Mouse (Mus musculus) retina, postnatal 1 day (tissue): ENCODE data around the gene Eci3.

ENCODE experiments used
- DNase-seq: peaks from one replicate; pipeline ENCODE4 v3.0.0-alpha.2; 2012

The Eci3 gene

GRCm38 (mm10) chr13:34924210-34924609 lies 39.4 kb downstream of the Eci3 start, which contains the start of the genes Fam217a and 4933417A18Rik:
TSS of gene Fam217a (minus strand) at chr13:34924310.
TSS of gene 4933417A18Rik (plus strand) at chr13:34924409.
- no peak for DNase-seq

- peak; percentile 50 for DNase-seq
Observed at GRCm38 (mm10) chr13:34916520-34917167, 47.0 kb downstream of the Eci3 start.

GRCm38 (mm10) chr13:34914614-34915013 lies 49.0 kb downstream of the Eci3 start:
- DNase-seq: no peak
